Mouse (Mus musculus) G1E (cell line): ENCODE measurements at regions not wholly inside any gene's neighbourhood (a gene's known extent, or its start where the extent isn't known, plus 50 kb on each side); places are given as distances from the start of the nearest gene placed in this dataset.

Source experiments
- CTCF ChIP-seq: IDR thresholded peaks from 2 replicates; pipeline ENCODE4 v1.5.1; 2012; ENCODE audit warnings: low read depth, low read length, inconsistent platforms, mixed read lengths
- GATA1 ChIP-seq: IDR thresholded peaks from 2 replicates; pipeline ENCODE4 v1.6.1; 2012; ENCODE audit warnings: borderline replicate concordance, low read length, inconsistent platforms, mixed read lengths

- TF ChIP-seq CTCF, result no peak
- TF ChIP-seq GATA1, result no peak
Observed at GRCm38 (mm10) chr16:30703831-30704230, 104.3 kb downstream of the Fam43a start.
